Mouse (Mus musculus) urinary bladder, adult 18-20 months (tissue): ENCODE measurements around the gene Dhx30.
A peak's percentile ranks its signal among the peaks of the same experiment; 100 is the strongest.
"Not testable (repeated sequence)": the region's sequence is repeated elsewhere in the genome, so short reads cannot be mapped to it uniquely, and the experiment has no call there.

Experiments used
- DNase-seq, 2 experiments: peaks; one replicate each; pipeline ENCODE4 v3.0.0; 2022; ENCODE audit warnings: low spot score in 2 of 2, mixed read lengths in 2 of 2

The Dhx30 gene

DNA sequence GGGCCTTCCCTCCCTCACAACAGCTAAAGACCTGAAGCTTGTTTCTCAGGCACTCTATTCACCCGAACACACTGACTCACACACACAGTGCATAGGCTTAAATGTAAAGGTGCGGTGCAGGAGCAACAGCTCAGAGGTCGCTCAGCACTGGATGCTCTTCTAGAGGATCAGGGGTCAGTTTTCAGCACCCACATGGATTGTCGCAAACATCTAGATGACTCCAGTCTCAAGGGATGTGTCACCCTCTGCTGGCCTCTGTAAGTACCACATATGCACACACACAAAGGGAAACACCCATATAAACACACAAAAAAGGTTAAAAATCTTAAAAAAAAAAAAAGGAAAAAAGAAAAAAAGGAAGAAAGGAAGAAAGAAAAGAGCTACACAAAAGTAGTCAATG is 22.9 kb downstream of the Dhx30 start:
- no peak for DNase-seq

DNA sequence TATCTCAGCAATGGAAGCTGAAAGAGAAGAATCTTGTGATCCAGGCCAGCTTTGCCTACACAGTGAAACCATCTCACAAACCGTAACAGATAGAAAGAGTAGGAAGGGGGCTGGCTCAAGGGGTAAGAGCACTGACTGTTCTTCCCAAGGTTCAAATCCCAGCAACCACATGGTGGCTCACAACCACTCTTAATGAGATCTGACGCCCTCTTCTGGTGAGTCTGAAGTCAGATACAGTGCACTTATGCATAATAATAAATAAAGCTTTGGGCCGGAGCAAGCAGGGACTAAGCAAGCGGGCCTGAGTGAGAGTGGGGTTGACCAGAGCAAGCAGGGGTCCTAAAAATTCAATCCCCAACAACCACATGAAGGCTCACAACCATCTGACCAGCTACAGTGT is 24.3 kb downstream of the Dhx30 start:
- DNase-seq = no peak

DNA sequence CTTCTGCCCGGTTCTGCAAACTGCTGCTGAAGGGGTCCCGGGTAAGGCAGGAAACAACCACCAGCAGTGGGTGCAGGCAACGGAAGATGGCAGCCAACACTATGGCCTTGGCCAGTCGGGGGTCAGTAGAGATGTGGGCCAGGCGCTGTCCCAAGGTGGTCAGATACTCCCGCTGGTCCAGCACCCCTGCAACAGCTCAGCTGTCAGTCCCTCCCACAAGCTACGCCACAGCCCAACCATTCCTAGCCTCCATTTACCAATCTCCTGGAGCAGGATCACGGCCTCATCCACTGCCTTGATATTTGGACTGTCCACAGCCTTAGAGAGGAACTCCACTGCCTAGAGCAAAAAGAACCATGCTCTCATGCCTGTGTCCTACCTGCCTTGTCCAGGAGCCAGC is 31.9 kb downstream of the Dhx30 start:
- DNase-seq = no peak

DNA sequence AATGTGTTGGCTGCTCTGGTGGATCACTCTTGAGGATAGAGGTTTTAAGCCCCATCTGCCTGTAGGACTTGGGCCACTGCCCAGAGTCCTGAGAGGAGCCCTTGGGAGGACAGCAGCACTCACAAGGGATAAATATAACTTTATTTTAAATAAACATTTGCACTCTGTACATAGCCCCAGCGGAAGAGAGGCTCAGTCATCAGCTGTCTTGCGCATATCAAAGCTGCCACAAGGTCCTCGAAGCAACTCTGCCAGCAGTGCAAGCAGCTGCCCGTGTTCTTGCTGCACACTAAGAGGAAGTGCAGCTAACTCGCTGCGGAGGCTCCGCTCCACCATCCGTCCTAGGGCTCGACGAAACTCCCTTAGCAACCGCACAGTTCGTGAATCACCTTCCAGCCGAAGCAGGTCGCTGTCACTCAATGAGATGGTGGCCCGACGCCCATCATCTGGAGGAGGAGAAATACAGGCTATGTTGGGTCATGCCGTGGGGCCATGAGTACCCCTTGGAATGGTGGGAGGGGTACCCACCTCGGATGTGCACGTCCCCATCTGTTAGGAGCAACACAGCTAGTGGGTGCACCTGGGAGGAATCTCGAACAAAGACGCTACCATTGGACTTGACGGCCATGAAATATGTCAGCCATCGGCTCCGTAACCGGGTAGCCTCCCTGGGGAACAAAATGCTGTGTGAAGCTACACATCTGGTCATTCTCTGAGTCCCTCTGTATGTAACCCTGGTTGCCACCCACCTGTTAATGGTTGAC is 33.2 kb downstream of the Dhx30 start:
- DNase-seq = no peak

DNA sequence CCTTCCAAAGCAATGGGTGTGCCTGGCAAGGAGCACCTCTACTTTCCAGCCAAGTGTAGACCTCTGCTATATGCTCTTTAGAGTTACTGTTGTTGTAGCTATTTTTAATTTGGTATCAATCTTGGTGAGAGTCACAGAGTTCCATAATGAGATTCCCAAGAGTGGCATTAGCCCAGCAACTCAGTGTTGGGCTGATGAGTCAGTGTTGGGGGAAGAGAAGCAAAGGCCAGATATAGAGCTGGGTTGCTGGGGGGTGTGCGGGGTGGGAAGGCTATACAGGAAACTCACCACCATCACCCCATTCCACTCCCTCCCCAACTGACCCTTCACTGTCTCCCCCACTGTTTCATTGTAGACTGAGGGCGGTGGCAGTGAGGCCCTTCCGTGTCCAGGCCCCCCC is 36.6 kb downstream of the Dhx30 start:
- no peak for DNase-seq

DNA sequence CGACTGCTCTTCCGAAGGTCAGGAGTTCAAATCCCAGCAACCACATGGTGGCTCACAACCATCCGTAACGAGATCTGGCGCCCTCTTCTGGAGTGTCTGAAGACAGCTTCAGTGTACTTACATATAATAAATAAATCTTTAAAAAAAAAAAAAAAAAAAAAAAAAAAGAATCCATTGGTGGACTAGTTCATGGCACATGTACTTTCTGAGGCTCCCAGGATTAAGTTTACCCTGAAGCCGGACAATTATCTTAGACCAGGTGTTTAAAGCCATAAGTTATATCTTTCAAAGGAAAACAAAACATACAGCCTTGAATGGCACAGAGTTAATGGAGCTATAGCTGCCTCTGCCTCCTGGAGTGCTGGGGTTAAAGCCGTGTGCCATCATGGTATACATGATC is 41.2 kb downstream of the Dhx30 start:
- DNase-seq = not testable (repeated sequence)

DNA sequence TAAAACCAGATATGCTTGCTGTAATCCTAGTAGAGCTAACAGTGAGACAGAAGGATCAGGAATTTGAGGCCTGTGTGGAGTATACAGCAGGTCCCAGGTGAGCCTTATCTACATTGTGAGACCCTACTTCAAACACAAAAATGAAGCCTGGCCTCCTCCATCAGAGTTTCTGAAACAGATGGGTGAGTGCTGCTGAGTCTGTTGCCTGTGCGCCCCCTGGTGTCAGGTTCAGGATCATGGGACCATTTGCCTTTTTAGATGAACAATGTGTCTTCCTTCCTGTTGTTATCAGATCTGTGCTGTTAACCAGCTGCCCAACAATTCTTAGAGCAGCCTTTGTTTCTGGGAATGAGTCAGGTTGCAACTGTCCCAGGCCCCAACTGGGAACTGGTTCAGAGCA is 45.8 kb downstream of the Dhx30 start:
- DNase-seq = peak; percentile 27 to 48

DNA sequence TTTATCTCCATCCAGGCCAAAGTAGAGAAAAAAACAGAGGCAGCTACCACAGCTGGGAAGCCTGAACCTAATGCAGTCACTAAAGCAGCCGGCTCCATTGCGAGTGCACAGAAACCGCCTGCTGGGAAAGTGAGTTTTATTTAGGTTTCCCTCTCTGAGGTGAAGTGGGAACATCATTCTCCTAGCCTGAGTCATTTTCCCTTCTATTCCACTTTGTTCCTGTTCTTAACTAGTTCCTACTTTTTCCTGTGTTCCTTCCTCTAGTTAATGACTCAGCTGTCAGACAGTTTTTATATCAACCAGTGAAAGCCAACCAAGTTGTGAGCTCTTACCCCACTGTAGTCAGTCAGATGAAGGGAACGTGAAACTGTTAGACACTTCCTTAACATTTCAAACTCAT is 46.6 kb downstream of the Dhx30 start:
- no peak for DNase-seq

DNA sequence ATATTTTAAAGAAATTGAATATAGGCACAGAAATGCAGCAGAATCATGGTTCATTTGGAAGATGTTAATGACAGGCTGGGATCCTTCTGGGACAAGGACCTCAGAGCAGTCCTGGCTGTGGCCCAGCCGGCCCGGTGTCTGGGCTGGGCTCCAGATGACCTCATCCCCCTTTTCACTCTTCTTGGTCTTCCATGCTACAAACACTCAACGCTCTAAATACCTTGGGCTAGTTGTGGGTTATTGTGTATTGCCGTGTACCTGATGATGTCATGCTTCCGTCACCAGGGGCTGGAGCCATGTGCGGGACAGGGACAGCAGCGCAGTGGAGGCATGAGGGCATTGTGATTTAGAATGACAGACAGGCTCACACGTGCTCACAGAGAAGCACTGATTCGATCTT is 47.3 kb downstream of the Dhx30 start:
- DNase-seq = no peak

DNA sequence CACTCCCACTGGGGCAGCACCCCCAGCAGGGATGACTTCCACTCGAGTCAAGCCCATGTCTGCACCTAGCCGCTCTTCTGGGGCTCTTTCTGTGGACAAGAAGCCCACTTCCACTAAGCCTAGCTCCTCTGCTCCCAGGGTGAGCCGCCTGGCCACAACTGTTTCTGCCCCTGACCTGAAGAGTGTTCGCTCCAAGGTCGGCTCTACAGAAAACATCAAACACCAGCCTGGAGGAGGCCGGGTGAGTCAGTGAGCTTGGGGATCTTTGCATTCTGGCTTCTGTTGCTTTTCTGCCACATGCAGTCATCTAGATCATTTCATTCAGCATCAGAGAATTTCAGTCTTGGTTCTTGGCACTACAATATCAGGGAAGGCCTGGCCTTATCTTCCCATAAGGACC is 48.9 kb downstream of the Dhx30 start:
- no peak for DNase-seq

DNA sequence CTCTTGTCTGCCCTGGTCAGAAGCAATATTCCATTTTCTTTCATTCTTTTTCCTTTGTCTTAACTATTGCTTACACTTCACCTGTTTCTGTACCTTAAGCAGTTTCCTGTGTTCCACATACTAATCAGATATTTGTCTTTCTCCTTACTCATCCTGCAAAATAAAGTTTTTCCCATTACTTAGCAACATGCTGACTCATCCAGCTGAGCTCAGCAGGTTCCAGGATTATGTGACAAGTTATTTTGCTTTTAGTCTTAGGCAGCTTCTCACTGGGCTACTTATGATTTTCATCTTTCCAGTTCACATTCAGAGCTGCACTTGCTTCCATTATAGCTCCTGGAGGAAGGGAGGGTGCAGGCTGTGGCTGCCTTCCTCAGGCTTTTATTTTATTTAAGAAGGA is 53.0 kb downstream of the Dhx30 start:
- DNase-seq = no peak

DNA sequence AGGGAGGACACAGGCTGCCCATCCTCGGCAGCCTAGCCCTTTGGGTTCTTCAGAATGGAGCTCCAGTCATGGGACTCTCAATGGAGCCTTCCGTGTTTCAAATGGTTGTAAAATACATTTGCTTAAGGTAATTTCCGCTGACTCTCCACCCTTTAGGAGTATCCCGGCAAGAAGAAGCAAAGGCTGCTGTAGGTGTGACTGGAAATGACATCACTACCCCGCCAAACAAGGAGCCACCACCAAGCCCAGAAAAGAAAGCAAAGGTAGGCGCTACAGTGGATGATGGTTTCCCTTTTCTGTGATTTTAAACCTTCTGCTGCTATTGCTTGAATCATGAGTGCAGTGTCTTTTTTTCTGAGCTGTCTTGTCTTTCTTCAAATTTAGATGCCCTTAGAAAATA is 54.8 kb downstream of the Dhx30 start:
- DNase-seq = no peak

DNA sequence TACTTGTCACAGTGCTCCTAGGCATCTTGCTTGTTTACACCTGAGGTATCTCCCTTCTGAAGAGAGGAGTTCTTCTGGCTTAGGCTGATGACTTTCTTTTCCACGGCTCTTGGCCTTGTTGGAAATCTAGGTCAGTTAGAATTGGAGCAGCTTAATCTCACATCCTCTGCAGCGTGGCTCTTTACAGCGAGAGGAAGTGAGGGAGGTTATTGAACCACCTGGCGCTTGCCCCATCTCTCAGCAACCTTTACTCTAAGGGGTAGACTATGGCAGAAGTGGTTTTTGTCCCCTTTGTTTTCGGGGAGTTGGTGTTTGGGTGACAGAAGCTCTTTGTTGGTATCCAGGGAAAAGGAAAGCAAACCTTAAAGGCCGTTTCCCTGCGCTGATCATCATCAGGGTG is 55.2 kb downstream of the Dhx30 start:
- DNase-seq = no peak

DNA sequence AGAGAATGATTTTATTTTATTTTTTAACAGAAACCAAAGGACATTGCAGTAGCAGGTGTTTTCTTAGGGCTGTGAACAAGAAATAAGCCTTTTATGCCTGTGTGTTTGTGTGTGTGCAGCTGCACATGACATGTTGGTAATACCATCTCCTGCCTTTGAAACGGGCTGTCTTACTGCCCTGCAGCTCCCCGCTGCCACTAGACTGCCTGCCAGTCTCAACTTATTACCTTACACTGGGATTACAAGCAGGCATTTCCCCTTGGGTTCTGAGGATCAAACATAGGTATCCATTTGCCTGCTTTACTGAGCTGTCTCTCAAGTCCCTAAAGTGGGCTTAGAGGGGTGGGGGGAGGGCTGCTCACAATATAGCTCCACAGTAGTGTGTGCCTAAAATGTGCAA is 56.9 kb downstream of the Dhx30 start:
- DNase-seq = no peak

DNA sequence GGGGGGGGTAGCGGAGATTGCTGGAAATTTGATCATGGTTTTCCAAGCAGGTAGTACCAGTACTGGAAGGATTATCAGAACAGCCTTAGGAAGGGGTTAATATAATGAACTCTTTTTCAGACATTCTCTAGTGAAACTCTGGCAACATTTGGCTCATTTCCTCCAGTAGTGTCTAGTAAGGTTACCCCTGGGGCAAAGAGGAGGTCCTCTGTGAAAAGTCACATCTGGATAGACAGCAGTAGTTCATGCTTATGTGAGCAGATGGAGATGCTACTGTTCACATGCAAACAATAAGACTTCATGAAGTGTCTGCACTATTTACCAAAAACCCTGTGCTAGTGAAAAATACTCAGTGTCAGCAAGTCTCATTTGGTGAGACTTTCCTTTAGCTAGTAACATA is 60.4 kb downstream of the Dhx30 start:
- no peak for DNase-seq

DNA sequence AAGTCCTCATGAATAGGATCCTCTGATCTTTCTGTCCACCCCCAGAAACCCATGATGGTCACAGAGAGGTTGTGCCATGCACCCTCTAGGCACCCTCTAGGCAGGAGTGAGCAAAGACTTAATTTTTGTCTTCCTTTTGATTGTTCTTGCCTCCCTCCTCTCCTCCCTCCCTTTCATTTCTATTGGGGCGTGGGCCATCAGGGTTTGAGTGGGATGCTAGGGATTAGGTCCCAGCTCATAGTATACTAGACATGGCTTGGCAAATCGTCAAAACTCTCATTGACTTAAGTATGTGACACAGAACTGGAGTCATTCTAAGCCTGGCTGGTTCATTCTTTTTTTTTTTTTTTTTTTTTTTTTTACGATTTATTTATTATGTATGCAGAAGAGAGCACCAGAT is 62.8 kb downstream of the Dhx30 start:
- DNase-seq = no peak

DNA sequence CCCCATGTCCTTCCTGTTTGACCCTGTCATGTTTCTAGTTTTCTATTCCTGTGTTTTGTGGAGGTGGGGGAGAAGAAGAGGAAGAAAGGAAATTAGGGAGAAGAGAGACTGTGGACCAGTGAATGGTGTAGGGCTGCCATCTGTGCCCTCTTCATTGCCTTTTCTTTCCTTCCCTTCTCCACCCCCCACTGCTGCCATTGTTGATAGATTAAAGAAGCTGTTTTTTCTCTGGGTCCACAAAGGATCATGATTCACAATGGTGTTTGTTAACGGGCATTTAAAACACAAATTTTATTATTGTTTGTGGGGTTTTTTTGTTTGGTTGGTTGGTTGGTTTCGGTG is 63.6 kb downstream of the Dhx30 start:
- DNase-seq = no peak

DNA sequence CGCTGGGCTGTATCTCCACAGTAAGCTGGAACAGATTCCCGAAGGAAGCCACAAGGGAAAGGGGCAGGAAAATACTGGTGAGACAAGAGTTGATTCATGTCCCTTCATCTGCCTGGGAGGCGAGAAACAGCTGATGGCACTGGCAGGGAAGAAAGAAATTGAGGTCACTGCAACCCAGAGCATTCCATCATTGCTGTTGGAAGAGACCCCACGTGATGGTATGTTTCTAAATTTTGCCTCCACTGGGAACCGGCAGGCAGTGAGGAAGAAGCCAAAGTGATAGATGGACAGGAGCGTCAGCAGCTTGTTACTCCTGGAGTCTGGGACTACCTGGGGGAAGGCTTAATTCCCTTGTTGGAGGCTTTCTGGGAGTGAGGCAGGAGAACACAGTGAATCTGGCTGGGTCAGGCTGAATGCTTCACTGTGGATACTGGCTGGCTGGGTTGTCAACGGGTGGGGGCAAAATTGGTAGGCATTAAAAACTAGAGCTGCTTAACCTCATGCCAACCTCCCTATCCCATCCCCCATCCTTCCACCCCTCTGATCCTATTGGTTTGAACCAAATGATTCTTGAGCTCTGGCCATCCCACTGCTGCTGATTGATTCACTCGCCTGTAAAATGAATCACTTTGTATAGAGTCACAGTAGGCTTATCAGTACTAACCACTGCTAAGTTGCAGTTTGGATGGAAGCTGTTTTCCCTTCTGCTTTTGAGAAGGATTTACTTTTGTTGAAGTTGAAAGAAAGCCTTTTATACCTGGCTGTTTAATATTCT is 64.1 kb downstream of the Dhx30 start:
- no peak for DNase-seq

DNA sequence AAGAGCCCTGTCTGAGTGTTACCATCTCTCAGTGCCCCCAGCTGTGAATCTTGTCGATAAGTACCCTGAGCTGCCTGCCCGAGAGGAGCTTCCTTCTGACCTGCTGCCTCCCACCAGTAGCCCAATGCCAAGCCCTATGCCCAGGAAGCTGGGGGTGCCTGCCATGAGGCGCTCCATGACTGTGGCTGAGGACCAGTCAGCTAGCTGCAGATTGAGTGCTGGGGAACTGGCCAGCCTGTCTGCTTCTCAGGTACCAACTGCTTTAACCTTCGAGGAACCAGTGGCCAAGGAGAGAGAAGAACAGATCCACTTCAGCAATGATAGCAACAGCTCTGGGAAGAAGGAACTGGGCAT is 64.7 kb downstream of the Dhx30 start:
- DNase-seq = no peak

DNA sequence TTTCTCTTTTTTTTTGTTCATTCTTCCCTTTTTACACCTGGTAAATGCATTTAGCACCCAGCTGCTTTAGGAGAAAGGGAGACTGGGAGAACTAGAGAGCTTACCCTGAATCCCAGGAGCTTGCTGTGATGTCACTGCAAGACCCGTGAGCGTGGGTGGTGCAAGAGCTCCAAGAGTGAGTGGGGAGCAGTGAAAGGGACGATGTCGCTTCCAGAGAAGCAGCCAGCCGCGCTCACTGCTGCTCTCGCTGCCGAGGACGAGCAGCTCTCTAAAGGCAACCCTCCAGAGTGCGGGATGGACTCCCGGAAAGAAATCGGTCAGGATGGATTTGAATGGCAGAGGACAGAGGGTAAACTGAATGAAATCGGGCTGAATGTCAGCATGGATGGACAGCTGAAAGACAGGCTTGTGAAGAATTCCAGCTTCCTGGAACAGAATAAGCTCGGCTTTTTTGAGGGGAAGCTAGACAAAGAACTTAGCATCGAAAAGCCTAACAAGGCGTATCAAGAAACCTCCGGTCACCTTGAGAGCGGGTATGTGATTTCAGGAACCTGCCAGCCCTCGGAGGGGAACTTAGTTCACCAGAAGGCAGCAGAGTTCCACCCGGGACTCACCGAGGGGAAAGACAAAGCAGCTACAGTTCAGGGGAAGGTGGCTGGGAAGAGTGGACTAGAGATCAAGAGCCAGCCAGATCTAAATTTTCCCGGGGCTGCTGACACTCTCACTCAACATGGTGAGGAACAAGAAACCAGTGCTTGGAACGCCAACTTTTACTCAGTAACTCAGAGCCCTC is 65.6 kb downstream of the Dhx30 start:
- no peak for DNase-seq

DNA sequence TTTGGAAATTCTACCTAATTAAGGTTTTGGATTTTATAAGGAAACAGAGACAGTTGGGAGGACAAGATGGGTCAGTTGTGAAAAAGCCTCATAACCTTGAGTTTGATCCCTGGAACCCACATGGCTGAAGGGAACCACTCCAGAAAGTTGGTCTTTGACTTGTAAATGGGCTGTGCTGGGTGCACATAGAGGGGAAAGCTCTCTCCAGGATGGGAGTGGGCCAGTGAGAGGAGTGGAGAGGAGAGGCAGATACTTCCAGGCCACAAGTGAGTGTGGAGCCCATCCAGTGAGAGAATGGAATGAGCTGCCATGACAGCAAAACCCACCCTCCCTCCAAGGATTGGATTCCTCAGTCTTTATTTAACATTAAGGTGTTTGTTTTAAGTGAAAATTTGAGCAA is 66.4 kb downstream of the Dhx30 start:
- no peak for DNase-seq

DNA sequence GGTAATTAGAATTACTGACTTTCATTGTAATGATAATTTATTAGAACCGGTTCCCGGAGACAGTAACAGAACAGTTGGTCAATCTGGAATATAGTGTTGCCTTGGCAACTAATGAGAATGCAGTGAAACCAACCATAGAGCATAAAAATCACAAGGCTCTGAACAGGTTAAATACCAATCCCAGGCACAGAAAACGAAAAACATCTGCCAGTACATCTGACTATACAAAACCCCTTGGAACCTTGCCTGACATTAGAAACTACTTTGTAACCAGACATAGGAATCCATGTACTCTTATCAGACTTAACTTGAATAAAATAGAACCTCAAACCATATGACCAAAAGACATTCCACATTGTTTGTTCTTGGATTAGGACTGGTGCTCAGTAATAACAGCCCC is 69.8 kb downstream of the Dhx30 start:
- no peak for DNase-seq

DNA sequence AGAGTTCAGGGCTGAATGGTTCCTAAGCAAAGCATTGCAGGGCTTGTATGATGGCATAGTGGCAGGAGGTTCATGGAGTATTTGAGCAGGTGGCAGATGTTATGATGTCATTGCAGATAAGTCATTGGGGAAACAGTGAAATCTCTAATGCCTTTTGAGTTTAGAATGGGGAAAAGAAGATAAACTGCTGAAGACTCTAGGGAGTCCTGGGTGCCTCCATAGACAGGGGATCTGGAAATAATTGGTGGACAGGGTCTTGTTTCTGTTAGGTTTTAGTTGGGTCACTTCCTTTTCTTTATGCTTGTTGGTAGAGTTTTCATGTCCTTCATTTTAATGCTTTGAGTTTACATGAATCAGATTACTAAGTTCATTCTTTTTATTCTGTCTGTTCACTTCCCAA is 70.4 kb downstream of the Dhx30 start:
- no peak for DNase-seq
